Mouse (Mus musculus) T-helper 17 cell (primary cell): Measurements from ENCODE around the gene Gxylt2.

Experiments
- in situ Hi-C, 2 experiments: fragments of 300-600 bp; cut with MboI, MseI; formaldehyde crosslinking; loops; 1 replicate in 1 of 2; 2 replicates in 1 of 2; pipeline ENCODE4 v1.15.1; 2025; ENCODE audit warnings: high pct_unique_total_duplicates in 2 of 2

Gene Gxylt2

GRCm38 (mm10) chr6:100834489-100835160 lies 130.1 kb downstream of the Gxylt2 start:
- in situ Hi-C loops, result loop anchor here (10.0 to 25.0 kb wide), 3 partner anchors 550 to 1797 kb away; partner anchors contain the start of genes Rybp (in 2 of the 2), Eif4e3 (in 1 of the 2) and Gm20696 (in 1 of the 2)

GRCm38 (mm10) chr6:100845058-100845457 lies 140.5 kb downstream of the Gxylt2 start:
- in situ Hi-C loops, result loop anchor here in 1 of 2 experiments (25.0 kb wide), 2 partner anchors 1183 to 1808 kb away; partner anchors contain the start of genes Eif4e3 and Gm20696

- in situ Hi-C loops, result loop anchor here in 1 of 2 experiments (25.0 kb wide), 2 partner anchors 1185 to 1810 kb away; partner anchors contain the start of genes Eif4e3 and Gm20696
Observed at GRCm38 (mm10) chr6:100847264-100847663, 142.7 kb downstream of the Gxylt2 start.

- in situ Hi-C loops, result loop anchor here in 1 of 2 experiments (25.0 kb wide), 2 partner anchors 1187 to 1812 kb away; partner anchors contain the start of genes Eif4e3 and Gm20696
Observed at GRCm38 (mm10) chr6:100848682-100849375, 144.3 kb downstream of the Gxylt2 start.

- in situ Hi-C loops, result loop anchor here in 1 of 2 experiments (25.0 kb wide), 1 partner anchor 1188 kb away; the partner anchor contains the start of genes Eif4e3 and Gm20696
Observed at GRCm38 (mm10) chr6:100850671-100851081, 146.1 kb downstream of the Gxylt2 start.

- in situ Hi-C loops, result loop anchor here in 1 of 2 experiments (25.0 kb wide), 1 partner anchor 1189 kb away; the partner anchor contains the start of genes Eif4e3 and Gm20696
Observed at GRCm38 (mm10) chr6:100851083-100851482, 146.5 kb downstream of the Gxylt2 start.
